Mouse (Mus musculus): Measurements from ENCODE around the gene Serpina3c. TPM values are rescaled to one million over a fixed set of nuclear protein-coding genes. Genes with fewer than 3 reads are reported as not detected.
"Not testable (repeated sequence)": the region's sequence is repeated elsewhere in the genome, so short reads cannot be mapped to it uniquely, and the experiment has no call there.

The Serpina3c gene
- polyA plus RNA-seq, 1 experiment from 2014 or later = 0.04 TPM

DNA sequence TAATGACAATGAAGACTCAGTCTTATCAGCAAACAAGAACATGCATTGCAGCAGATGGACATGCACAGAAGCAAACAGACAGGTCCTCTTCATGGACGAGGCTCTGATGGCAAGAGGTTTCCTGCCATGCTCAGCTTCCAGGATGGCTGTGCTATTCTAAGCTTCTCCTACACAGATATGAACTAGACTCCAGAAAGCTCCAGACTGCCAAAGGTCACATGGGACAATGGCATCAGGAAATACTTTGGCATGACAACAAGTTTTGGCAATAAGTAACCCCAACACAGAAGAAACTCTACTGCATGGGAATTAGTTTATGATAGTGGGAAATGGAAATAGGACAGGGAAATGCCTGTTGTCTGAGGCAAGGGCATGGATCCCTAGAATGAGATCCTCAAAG, 10.4 kb downstream of the Serpina3c start:
- ChIA-PET CTCF (no interaction called here), POLR2A (no interaction called here)
- ATAC-seq (no peak), DNase-seq (ENCODE audit: low read depth, low spot score) (no peak)
- no peaks in the 10 kb centered on the region for H3K27me3 ChIP-seq
- in situ Hi-C loops (cut with MboI; ENCODE audit: low pct_unique_long_range_greater_than_20kb) = no loop called here
- TF ChIP-seq CTCF (IDR thresholded peaks at IDR 0.05) = no peak

DNA sequence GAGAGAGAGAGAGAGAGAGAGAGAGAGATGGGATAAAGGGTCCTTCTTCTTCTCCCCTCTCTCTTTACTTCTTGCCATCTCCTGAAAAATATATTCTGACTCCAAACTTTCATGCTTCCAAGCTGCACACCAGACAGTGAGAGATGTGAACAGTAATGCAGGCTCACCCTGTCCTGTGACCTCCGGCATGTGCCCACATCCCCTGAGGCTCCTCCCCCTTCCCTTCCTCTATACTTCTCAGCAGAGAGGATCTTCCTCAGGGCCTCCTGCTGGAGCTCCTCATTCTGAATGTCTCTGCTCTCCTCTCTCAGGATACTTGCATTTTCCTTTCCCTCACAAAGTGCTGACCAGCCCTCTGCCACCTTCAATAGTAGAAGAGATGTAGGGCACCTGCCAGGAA, 11.2 kb downstream of the Serpina3c start:
- ChIA-PET POLR2A (no interaction called here), CTCF (no interaction called here)
- DNase-seq (ENCODE audit: low read depth, low spot score) (no peak), ATAC-seq (no peak)
- in situ Hi-C loops (cut with MboI; ENCODE audit: low pct_unique_long_range_greater_than_20kb) = no loop called here
- H3K27me3 ChIP-seq = no peaks in the 10 kb centered on the region
- TF ChIP-seq CTCF (IDR thresholded peaks at IDR 0.05) = no peak

DNA sequence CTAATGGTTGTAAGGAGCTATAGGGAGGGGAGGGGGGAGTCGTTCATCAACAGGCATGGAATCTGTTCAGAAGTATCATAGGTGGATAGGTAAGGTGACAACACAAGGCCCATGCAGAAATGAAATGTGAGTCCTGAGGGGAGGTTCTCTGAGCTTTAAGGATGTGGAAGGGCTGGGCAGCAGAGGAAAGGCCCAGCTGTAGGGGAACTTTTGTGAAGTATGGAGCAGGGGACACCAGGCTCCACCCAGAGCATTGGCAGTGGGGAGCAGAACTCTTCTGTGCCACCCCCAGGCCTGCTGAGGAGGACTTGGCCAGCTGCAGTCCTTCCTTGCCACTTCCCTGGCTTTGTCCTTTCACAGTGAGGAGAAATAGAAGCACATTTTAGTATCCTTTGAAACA, 12.2 kb downstream of the Serpina3c start:
- no peaks in the 10 kb centered on the region for H3K27me3 ChIP-seq
- POLR2A ChIA-PET = interaction anchor here (0.7 kb wide), 1 partner anchor 11 kb away, joined by 3 read pairs; no protein-coding TSS in a partner anchor
- no peak for DNase-seq (ENCODE audit: low read depth, low spot score)
- in situ Hi-C loops (cut with MboI; ENCODE audit: low pct_unique_long_range_greater_than_20kb) = no loop called here
- CTCF ChIA-PET = no interaction called here
- ATAC-seq = no peak
- TF ChIP-seq CTCF (IDR thresholded peaks at IDR 0.05) = no peak

DNA sequence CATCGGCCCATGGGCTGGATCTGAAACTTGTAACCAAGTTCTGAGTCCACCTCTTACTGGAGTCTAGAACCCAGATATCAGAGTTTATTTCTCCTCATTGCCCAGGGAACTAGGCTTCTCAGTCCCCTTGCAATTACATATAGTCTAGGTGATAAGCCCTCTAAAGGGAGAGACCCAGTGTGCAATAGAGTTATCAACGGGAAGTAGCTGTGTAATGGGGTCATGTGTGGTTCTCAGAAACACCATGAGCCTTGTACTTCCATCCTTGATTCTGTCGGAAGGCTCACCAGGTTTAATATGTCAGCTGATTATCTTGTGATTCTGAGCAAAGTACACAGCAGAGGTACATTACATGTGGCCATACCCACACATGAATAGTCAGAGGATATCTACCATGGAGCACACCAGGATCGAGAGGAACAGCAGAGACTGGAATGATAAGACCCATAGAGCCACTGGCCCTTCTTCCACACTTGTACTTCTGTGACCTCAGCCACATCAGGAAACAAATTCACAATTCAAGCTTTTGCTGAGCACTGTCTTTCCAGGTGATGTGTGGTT, 13.0 kb downstream of the Serpina3c start:
- in situ Hi-C loops (cut with MboI; ENCODE audit: low pct_unique_long_range_greater_than_20kb) = no loop called here
- no peak for TF ChIP-seq CTCF (IDR thresholded peaks at IDR 0.05)
- CTCF ChIA-PET = no interaction called here
- H3K27me3 ChIP-seq = no peaks in the 10 kb centered on the region
- DNase-seq (ENCODE audit: low read depth, low spot score) (no peak), ATAC-seq (no peak)
- POLR2A ChIA-PET = interaction anchor here (0.7 kb wide), 1 partner anchor 10 kb away, joined by 3 read pairs; no protein-coding TSS in a partner anchor

DNA sequence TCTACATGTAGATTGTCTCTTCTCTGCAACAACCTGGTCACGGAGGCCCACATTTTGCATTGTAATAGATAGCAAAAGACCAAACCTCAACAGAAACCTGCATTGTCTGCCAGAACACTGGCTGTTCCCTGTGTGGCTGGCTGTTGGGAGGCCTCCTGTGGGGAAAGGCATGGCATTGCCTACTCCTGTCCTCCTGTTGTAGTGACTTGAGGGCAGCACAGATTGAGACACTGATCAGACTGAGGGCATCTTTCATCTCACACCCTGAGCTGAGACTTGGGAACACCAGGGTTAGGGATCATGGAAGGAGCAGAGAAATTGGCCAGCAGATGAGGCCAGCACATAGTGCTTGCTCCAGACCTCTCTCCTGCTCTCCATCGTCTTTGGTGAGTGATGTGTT, 15.5 kb downstream of the Serpina3c start:
- DNase-seq (ENCODE audit: low read depth, low spot score) (no peak), ATAC-seq (no peak)
- in situ Hi-C loops (cut with MboI; ENCODE audit: low pct_unique_long_range_greater_than_20kb) = no loop called here
- POLR2A ChIA-PET = no interaction called here
- TF ChIP-seq CTCF (IDR thresholded peaks at IDR 0.05) = no peak
- no peaks in the 10 kb centered on the region for H3K27me3 ChIP-seq
- CTCF ChIA-PET = interaction anchor here (1.9 kb wide), 1 partner anchor 9 kb away, joined by 5 read pairs; no protein-coding TSS in a partner anchor

DNA sequence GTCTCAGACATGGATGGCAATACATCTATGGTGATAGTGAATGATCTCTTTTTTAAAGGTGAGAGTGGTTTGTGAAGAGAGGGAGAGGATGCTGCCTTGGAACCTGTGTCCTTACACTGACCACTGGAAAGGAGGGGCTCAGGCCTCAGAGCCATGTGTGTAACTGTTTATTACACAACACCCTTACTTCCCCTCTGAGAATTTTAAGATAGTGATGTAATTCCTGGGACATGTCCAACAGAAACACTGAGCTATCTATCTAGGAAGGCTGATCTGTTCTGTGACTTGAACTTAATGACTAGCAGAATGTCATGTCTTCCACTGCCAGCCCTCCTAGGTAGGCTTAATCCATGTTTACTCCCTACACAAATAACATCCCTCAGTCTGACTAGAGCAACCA, 22.6 kb downstream of the Serpina3c start:
- DNase-seq (ENCODE audit: low read depth, low spot score) (no peak), ATAC-seq (peak; percentile 45)
- no peaks in the 10 kb centered on the region for H3K27me3 ChIP-seq
- no peak for TF ChIP-seq CTCF (IDR thresholded peaks at IDR 0.05)
- ChIA-PET CTCF (no interaction called here), POLR2A (interaction anchor here (0.6 kb wide), 1 partner anchor 10 kb away, joined by 3 read pairs; no protein-coding TSS in a partner anchor)
- in situ Hi-C loops (cut with MboI; ENCODE audit: low pct_unique_long_range_greater_than_20kb) = no loop called here

DNA sequence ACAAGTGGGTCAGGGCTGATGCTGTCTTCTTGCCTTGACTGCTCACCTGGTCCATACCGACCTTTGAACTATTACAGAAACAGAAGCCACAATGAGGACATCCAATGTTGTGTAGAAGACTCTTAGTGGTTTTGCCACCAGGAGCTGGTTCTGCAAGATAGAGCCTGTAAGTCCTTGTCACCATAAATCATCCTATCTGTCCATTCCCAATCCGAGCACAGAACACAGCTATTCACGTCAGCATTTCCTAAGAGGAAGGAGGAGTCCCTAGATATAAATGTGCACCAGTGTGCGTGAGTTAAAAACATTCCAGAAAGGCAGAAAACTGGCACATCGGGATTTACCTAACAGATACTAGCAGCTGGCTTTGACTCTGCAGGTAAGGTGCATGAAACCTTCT, 26.0 kb downstream of the Serpina3c start, which contains the start of gene Serpina3b:
Gene Serpina3b (plus strand): TSS at position 301 of the 400 bp plus-strand sequence.
- no peak for TF ChIP-seq CTCF (IDR thresholded peaks at IDR 0.05)
- no peaks in the 10 kb centered on the region for H3K27me3 ChIP-seq
- DNase-seq (ENCODE audit: low read depth, low spot score) (no peak), ATAC-seq (no peak)
- ChIA-PET CTCF (no interaction called here), POLR2A (no interaction called here)
- in situ Hi-C loops (cut with MboI; ENCODE audit: low pct_unique_long_range_greater_than_20kb) = loop anchor here (5.0 kb wide), 1 partner anchor 55 kb away; no protein-coding TSS in a partner anchor

DNA sequence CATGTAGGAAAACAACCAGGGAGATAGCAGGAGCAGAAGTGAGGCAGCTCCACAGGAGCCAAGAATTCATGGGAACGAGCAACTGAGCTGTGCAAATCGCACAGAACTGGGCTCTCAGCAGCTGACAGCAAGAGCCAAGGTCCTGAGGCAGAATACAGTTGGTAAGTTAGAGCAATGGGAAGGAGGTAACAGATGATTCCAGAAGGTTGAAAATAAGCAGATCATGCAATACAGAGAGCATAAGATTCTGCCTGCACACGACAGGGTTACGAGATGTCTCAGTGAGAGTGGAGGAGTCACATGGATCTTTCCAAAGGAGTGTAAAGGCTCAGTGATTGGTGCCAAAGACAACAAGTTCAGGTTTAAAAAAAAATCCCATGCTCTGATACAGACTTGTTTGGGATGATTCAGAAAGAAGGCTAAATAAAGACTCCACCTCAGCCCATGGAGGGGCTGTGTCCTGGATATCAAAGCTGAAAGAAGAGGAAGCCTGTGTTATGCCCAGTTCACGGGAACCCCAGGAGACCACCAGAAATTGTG, 28.6 kb downstream of the Serpina3c start:
- no peaks in the 10 kb centered on the region for H3K27me3 ChIP-seq
- ATAC-seq = peak; percentile 29
- TF ChIP-seq CTCF (IDR thresholded peaks at IDR 0.05) = no peak
- no peak for DNase-seq (ENCODE audit: low read depth, low spot score)
- CTCF ChIA-PET = no interaction called here
- POLR2A ChIA-PET = no interaction called here
- in situ Hi-C loops (cut with MboI; ENCODE audit: low pct_unique_long_range_greater_than_20kb) = loop anchor here (5.0 kb wide), 1 partner anchor 57 kb away; no protein-coding TSS in a partner anchor

DNA sequence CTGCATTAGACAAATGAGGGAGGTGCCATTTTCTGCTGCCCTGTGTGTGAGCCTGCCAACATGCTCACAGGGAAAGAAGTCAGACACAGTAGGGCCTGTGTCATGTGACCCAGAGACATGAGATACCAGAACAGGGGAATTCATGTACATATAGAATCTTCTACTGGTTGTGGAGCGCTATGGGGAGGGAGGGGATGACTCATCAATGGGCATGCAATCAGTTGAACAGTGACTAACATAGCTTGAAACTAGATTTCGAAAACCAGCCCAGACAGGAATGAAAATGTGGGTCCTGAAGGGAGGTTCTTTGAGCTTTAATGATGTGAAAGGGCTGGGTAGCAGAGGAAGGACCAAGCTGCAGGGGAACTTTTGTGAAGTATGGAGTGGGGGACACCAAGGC, 29.7 kb downstream of the Serpina3c start:
- CTCF ChIA-PET = interaction anchor here (0.7 kb wide), 1 partner anchor 13 kb away, joined by 3 read pairs; no protein-coding TSS in a partner anchor
- ATAC-seq (peak; percentile 51), DNase-seq (ENCODE audit: low read depth, low spot score) (no peak)
- in situ Hi-C loops (cut with MboI; ENCODE audit: low pct_unique_long_range_greater_than_20kb) = no loop called here
- no peak for TF ChIP-seq CTCF (IDR thresholded peaks at IDR 0.05)
- no peaks in the 10 kb centered on the region for H3K27me3 ChIP-seq
- POLR2A ChIA-PET = no interaction called here

DNA sequence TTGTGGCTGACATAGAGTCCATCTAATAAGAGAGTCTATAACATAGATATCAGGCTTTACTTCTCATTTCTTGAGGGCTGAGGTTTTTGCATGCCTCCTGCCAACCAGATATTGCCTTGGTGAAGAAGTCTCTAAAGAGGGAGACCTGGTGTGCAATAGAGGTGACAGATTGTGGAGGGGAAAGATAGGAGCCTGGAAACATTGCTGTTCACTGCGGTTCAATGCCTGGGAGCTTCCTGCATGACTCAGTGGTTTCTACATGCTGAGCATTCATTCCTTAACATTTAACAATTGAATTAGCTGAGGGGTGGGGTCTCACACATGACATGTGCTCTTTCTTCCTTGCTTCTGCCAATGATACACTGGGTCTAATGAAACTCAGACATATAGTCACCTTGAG, 30.6 kb downstream of the Serpina3c start:
- no peak for TF ChIP-seq CTCF (IDR thresholded peaks at IDR 0.05)
- H3K27me3 ChIP-seq = no peaks in the 10 kb centered on the region
- ChIA-PET POLR2A (no interaction called here), CTCF (no interaction called here)
- DNase-seq (ENCODE audit: low read depth, low spot score) (no peak), ATAC-seq (no peak)
- in situ Hi-C loops (cut with MboI; ENCODE audit: low pct_unique_long_range_greater_than_20kb) = no loop called here

DNA sequence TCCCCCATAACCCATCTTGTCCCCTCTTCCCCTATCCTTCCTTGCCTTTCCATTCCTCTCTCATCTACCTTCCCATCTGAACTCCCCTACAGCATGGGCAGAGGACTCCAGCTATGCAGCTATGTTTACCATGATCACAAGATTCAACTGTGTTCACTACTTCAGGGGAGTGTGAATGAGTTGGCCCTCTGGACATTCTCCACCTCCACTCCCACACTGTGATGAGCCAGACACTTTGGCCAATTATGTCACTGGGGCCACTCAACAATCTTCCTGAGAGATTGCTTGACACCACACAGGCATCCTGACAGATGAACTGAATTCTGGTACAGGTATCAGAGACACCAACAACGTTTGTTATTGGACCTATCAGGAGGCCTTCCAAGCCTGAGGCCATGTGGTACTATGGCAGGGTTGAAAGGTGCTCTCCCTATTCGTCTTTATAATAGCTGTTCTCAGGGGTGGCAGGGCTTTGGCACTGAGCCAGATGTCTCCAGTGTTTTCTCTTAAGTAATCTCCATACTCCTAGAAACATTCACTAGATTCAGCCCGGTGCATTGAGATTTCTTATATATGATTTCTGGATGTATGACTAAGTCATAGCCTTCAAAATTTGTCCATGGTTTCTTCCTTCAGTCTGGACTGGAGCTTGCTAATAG, 38.6 kb downstream of the Serpina3c start:
- DNase-seq (ENCODE audit: low read depth, low spot score) = no peak
- in situ Hi-C loops (cut with MboI; ENCODE audit: low pct_unique_long_range_greater_than_20kb) = no loop called here
- ChIA-PET POLR2A (no interaction called here), CTCF (no interaction called here)
- no peaks in the 10 kb centered on the region for H3K27me3 ChIP-seq
- no peak for TF ChIP-seq CTCF (IDR thresholded peaks at IDR 0.05)
- ATAC-seq = no peak

DNA sequence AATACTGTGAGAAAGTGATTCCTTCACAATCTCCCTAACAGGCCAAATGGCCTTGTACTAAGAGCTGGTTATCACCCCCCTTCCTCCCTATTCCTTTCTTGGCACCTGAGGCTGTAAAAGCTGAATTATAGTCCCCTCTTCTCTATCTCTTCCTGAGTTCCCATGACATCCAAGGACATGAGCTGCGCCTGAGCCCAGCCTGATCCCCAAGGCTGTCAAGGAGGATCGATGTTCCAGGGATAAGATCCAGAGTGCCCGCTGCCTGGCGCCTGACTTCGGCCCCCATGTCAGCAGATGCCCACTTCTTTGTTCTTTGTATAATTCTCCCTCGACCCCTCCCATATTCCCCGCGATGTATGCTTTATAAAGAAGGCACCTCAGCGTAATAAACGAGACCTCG, 41.3 kb downstream of the Serpina3c start, which contains the start of gene Serpina3a:
Gene Serpina3a (plus strand): TSS at position 392 of the 400 bp plus-strand sequence.
- DNase-seq (ENCODE audit: low read depth, low spot score); in situ Hi-C loops (cut with MboI; ENCODE audit: low pct_unique_long_range_greater_than_20kb); CTCF ChIA-PET; ATAC-seq; H3K27me3 ChIP-seq; POLR2A ChIA-PET: not testable (repeated sequence)
